Mouse (Mus musculus) myocyte (in vitro differentiated cells): ENCODE measurements around the gene Ptger2. TPM values are rescaled to one million over a fixed set of nuclear protein-coding genes. Genes with fewer than 3 reads are reported as not detected.
A peak's percentile ranks its signal among the peaks of the same experiment; 100 is the strongest.

Experiments used
- H3K27me3 ChIP-seq: one replicate; pipeline ENCODE4 v1.6.1; 2011; ENCODE audit not compliant: control insufficient read depth, insufficient read depth, insufficient read length
- H3K36me3 ChIP-seq: one replicate; pipeline ENCODE4 v1.6.1; 2011; ENCODE audit not compliant: control insufficient read depth, insufficient read depth
- H3K4me2 ChIP-seq: one replicate; pipeline ENCODE4 v1.6.1; 2011; ENCODE audit warnings: low read depth, control low read depth
- H3K4me3 ChIP-seq: one replicate; pipeline ENCODE4 v1.5.1; 2011; ENCODE audit warnings: mild to moderate bottlenecking, control low read depth, moderate library complexity
- H3K79me2 ChIP-seq: one replicate; pipeline ENCODE4 v1.6.1; 2011; ENCODE audit not compliant: control insufficient read depth, insufficient read depth
- H3ac ChIP-seq: one replicate; pipeline ENCODE4 v1.6.1; 2011; ENCODE audit not compliant: control insufficient read depth, insufficient read length
- CEBPB ChIP-seq: IDR thresholded peaks from 2 replicates; pipeline ENCODE4 v1.6.1; 2011; ENCODE audit warnings: mild to moderate bottlenecking, moderate library complexity; ENCODE audit not compliant: poor library complexity, insufficient read depth, severe bottlenecking
- E2F4 ChIP-seq: IDR thresholded peaks from one replicate; pipeline ENCODE4 v1.6.1; 2011; ENCODE audit warnings: mild to moderate bottlenecking, control low read depth, moderate library complexity; ENCODE audit not compliant: insufficient read depth
- MAX ChIP-seq: IDR thresholded peaks from one replicate; pipeline ENCODE4 v1.6.1; 2011; ENCODE audit warnings: low read depth, mild to moderate bottlenecking, control low read depth
- MYOD1 ChIP-seq, 3 experiments: IDR thresholded peaks; one replicate each; pipeline ENCODE4 v1.6.1; 2011; ENCODE audit warnings: control low read depth in 2 of 3, low read depth in 2 of 3, mild to moderate bottlenecking in 2 of 3, moderate library complexity in 1 of 3; ENCODE audit not compliant: insufficient read length in 2 of 3, control insufficient read depth in 1 of 3
- MYOG ChIP-seq, 3 experiments: IDR thresholded peaks; one replicate each; pipeline ENCODE4 v1.6.1; 2011; ENCODE audit warnings: control low read depth in 2 of 3, low read depth in 2 of 3, mild to moderate bottlenecking in 2 of 3; ENCODE audit not compliant: insufficient read length in 2 of 3, control insufficient read depth in 1 of 3, insufficient read depth in 1 of 3
- POLR2A ChIP-seq: IDR thresholded peaks from one replicate; pipeline ENCODE4 v1.6.1; 2011; ENCODE audit warnings: low read depth, mild to moderate bottlenecking, control low read depth, moderate library complexity; ENCODE audit not compliant: insufficient read length
- POLR2AphosphoS2 ChIP-seq: IDR thresholded peaks from one replicate; pipeline ENCODE4 v1.6.1; 2011; ENCODE audit warnings: low read depth, control low read depth; ENCODE audit not compliant: insufficient read length
- REST ChIP-seq: IDR thresholded peaks from one replicate; pipeline ENCODE4 v1.6.1; 2011; ENCODE audit warnings: mild to moderate bottlenecking, control low read depth, moderate library complexity; ENCODE audit not compliant: insufficient read depth, insufficient read length
- SRF ChIP-seq: IDR thresholded peaks from one replicate; pipeline ENCODE4 v1.6.1; 2011; ENCODE audit warnings: low read depth; ENCODE audit not compliant: control insufficient read depth, insufficient read length
- TCF12 ChIP-seq: IDR thresholded peaks from one replicate; pipeline ENCODE4 v1.6.1; 2011; ENCODE audit warnings: mild to moderate bottlenecking, control low read depth; ENCODE audit not compliant: poor library complexity, insufficient read depth, severe bottlenecking
- TCF3 ChIP-seq: IDR thresholded peaks from one replicate; pipeline ENCODE4 v1.6.1; 2011; ENCODE audit warnings: low read depth, control low read depth; ENCODE audit not compliant: insufficient read length
- USF1 ChIP-seq: IDR thresholded peaks from one replicate; pipeline ENCODE4 v1.6.1; 2011; ENCODE audit warnings: low read depth, mild to moderate bottlenecking, control low read depth, moderate library complexity
- polyA plus RNA-seq: library from polyadenylated mRNA; unstranded; fragments of >200 nt; fragmentation: generic; extraction: Trizol; gene quantifications from one replicate; pipeline ENCODE4 v1.2.1, GENCODE M21; 2012; ENCODE audit warnings: missing spikeins

Gene Ptger2
- polyA plus RNA-seq, 1 experiment, result 0.01 TPM

GRCm38 (mm10) chr14:45021551-45021950 is 33.6 kb downstream of the Ptger2 start:
- Histone ChIP-seq H3K4me3 (no peak overlapping the region), H3K27me3 (no peaks in the 10 kb centered on the region), H3K4me2 (no peak overlapping the region), H3K36me3 (no peaks in the 10 kb centered on the region), H3ac (no peak overlapping the region), H3K79me2 (no peaks in the 10 kb centered on the region)
- no peak for TF ChIP-seq TCF12
- no peak for TF ChIP-seq MYOG (IDR thresholded peaks at IDR 0.05; ENCODE audit: control insufficient read depth in 1 of 3, insufficient read depth in 1 of 3, insufficient read length in 2 of 3, low read depth in 2 of 3)
- no peak for TF ChIP-seq E2F4
- no peak for TF ChIP-seq POLR2A
- TF ChIP-seq USF1, result no peak
- TF ChIP-seq SRF, result no peak
- TF ChIP-seq CEBPB, result no peak
- TF ChIP-seq MYOD1 (IDR thresholded peaks at IDR 0.05; ENCODE audit: control insufficient read depth in 1 of 3, insufficient read length in 2 of 3, low read depth in 2 of 3), result no peak
- TF ChIP-seq TCF3, result no peak
- no peak for TF ChIP-seq MAX
- no peak for TF ChIP-seq POLR2AphosphoS2

GRCm38 (mm10) chr14:45034293-45034692 is 46.3 kb downstream of the Ptger2 start:
- H3K36me3 ChIP-seq, result no peaks in the 10 kb centered on the region
- no peaks in the 10 kb centered on the region for H3K79me2 ChIP-seq
- no peak overlapping the region for H3K4me2 ChIP-seq
- no peaks in the 10 kb centered on the region for H3K27me3 ChIP-seq
- H3K4me3 ChIP-seq, result no peak overlapping the region
- TF ChIP-seq E2F4, result no peak
- TF ChIP-seq POLR2AphosphoS2, result no peak
- TF ChIP-seq TCF3, result no peak
- TF ChIP-seq MYOD1 (IDR thresholded peaks at IDR 0.05; ENCODE audit: control insufficient read depth in 1 of 3, insufficient read length in 2 of 3, low read depth in 2 of 3), result no peak
- TF ChIP-seq MAX, result no peak
- H3ac ChIP-seq, result no peak overlapping the region

- Histone ChIP-seq H3ac (no peak overlapping the region), H3K4me3 (no peak overlapping the region), H3K36me3 (no peaks in the 10 kb centered on the region), H3K79me2 (no peaks in the 10 kb centered on the region), H3K4me2 (no peak overlapping the region), H3K27me3 (no peaks in the 10 kb centered on the region)
- TF ChIP-seq MYOD1 (IDR thresholded peaks at IDR 0.05; ENCODE audit: control insufficient read depth in 1 of 3, insufficient read length in 2 of 3, low read depth in 2 of 3) (no peak), E2F4 (no peak), TCF3 (no peak)
Measured at GRCm38 (mm10) chr14:45036579-45036978, 48.6 kb downstream of the Ptger2 start.

GRCm38 (mm10) chr14:45038052-45038451 is 50.1 kb downstream of the Ptger2 start:
- Histone ChIP-seq H3ac (no peak overlapping the region), H3K4me3 (no peak overlapping the region), H3K36me3 (no peaks in the 10 kb centered on the region), H3K4me2 (no peak overlapping the region), H3K79me2 (no peaks in the 10 kb centered on the region), H3K27me3 (no peaks in the 10 kb centered on the region)
- TF ChIP-seq CEBPB (peak; percentile 97), MYOG (IDR thresholded peaks at IDR 0.05; ENCODE audit: control insufficient read depth in 1 of 3, insufficient read depth in 1 of 3, insufficient read length in 2 of 3, low read depth in 2 of 3) (no peak), TCF12 (no peak)

- H3K27me3 ChIP-seq, result no peaks in the 10 kb centered on the region
- no peak overlapping the region for H3ac ChIP-seq
- no peaks in the 10 kb centered on the region for H3K36me3 ChIP-seq
- no peak overlapping the region for H3K4me3 ChIP-seq
- H3K4me2 ChIP-seq, result no peak overlapping the region
- no peak for TF ChIP-seq MYOG (IDR thresholded peaks at IDR 0.05; ENCODE audit: control insufficient read depth in 1 of 3, insufficient read depth in 1 of 3, insufficient read length in 2 of 3, low read depth in 2 of 3)
- TF ChIP-seq POLR2A, result no peak
- no peak for TF ChIP-seq TCF12
- TF ChIP-seq CEBPB, result no peak
- no peak for TF ChIP-seq MAX
- TF ChIP-seq TCF3, result no peak
- TF ChIP-seq REST, result no peak
- TF ChIP-seq POLR2AphosphoS2, result no peak
- no peak for TF ChIP-seq SRF
- TF ChIP-seq USF1, result no peak
- TF ChIP-seq MYOD1 (IDR thresholded peaks at IDR 0.05; ENCODE audit: control insufficient read depth in 1 of 3, insufficient read length in 2 of 3, low read depth in 2 of 3), result no peak
- TF ChIP-seq E2F4, result no peak
- H3K79me2 ChIP-seq, result no peaks in the 10 kb centered on the region
Measured at GRCm38 (mm10) chr14:45040851-45041475, 53.0 kb downstream of the Ptger2 start.
